9 mouse cellular contexts compared by ENCODE assay signal in the genomic region with DNA sequence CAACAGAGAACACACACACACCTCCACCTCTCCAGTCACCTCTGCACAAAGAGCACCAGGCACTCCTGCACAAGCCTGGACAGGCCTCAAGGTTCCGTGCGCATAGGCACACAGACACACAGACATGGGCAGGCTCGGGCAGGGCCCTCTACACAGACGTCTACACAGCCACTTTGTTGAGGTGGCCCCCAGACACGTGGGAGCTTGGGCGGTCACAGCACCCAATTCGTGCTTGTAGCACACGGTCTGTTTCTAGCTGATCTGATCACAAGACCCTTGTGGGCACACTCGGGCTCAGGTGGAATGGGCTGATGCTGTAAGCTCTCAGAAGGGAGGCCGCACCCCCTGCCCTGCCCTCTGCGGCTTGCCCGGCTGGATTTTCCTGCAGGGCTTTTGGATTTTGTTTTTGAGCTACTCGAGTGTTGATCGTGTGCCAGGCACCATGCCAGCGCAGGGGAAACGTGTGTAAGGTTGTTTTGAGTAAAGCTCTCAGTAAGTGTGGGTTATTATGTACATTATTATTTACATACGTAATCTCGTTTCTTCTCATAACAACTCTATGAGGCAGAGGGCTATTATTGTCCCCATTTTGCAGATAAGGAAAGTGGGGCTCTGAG. TPM values are rescaled to one million over a fixed set of nuclear protein-coding genes. Genes with fewer than 3 reads are reported as not detected.
DNase-seq lines count a peak whose midpoint lies in the region; ATAC-seq lines count a peak whose summit lies in the region.
"Had no signal": no experiment of that assay in that cellular context is flagged by ENCODE, and none has a peak within 500 bp of the region (broad histone marks: within the 10 kb centered on the region; RNA-seq: fewer than 3 reads in every experiment).

No protein-coding gene starts in this region.

- DNase-seq in heart, postnatal 36 days: no peak
- DNase-seq in embryonic facial prominence, embryonic 11.5 days (ENCODE audit: low spot score): no peak
- peak; percentile 79 for DNase-seq in lung, postnatal 25 days (ENCODE audit: low spot score)
- no peak for DNase-seq in adrenal gland, postnatal 36 days
- DNase-seq in testis, postnatal 14 days (ENCODE audit: low spot score): no peak

- H3K36me3 ChIP-seq in heart, embryonic 14.5 days (ENCODE audit: control insufficient read depth, insufficient read depth, low read length): peaks cover 3% of the 10 kb centered on the region; the same call in 1 of the 2 replicates
- H3K36me3 ChIP-seq in embryonic facial prominence, embryonic 11.5 days (replicated peaks; ENCODE audit: control insufficient read depth, insufficient read depth, low read depth, low read length): no peaks in the 10 kb centered on the region
- H3K36me3 ChIP-seq in kidney, embryonic 16.5 days (ENCODE audit: insufficient read depth, low read length): peaks cover 2% of the 10 kb centered on the region; the same call in 1 of the 2 replicates

- no peaks in the 10 kb centered on the region for H3K9me3 ChIP-seq in heart, embryonic 14.5 days (ENCODE audit: control insufficient read depth, low read length)
- no peaks in the 10 kb centered on the region for H3K9me3 ChIP-seq in embryonic facial prominence, embryonic 11.5 days (replicated peaks; ENCODE audit: control insufficient read depth, low read length)
- H3K9me3 ChIP-seq in kidney, embryonic 16.5 days (ENCODE audit: low read length): no peaks in the 10 kb centered on the region

- no peak overlapping the region for H3K4me3 ChIP-seq in heart, embryonic 14.5 days (ENCODE audit: control insufficient read depth in 1 of 2, insufficient read depth in 1 of 2, low read depth in 1 of 2, low read length in 2 of 2)
- no peak overlapping the region for H3K4me3 ChIP-seq in embryonic facial prominence, embryonic 11.5 days (ENCODE audit: low read depth, low read length)
- no peak overlapping the region for H3K4me3 ChIP-seq in kidney, embryonic 16.5 days (ENCODE audit: low read length)

- peak overlapping the region; percentile 55 for H3K9ac ChIP-seq in heart, embryonic 14.5 days (ENCODE audit: low read length)
- H3K9ac ChIP-seq in embryonic facial prominence, embryonic 11.5 days (replicated peaks; ENCODE audit: low read length): no peak overlapping the region
- H3K9ac ChIP-seq in kidney, embryonic 16.5 days (replicated peaks; ENCODE audit: low read length): no peak overlapping the region

- WGBS in heart, embryonic 14.5 days: 48% methylated on average over 18 of the region's 18 CpGs
- WGBS in embryonic facial prominence, embryonic 11.5 days: 84% methylated on average over 18 of the region's 18 CpGs
- WGBS in kidney, embryonic 16.5 days: 77% methylated on average over 18 of the region's 18 CpGs

- H3K4me1 ChIP-seq in heart, embryonic 14.5 days (ENCODE audit: control insufficient read depth in 2 of 2, insufficient read depth in 2 of 2, low read length in 2 of 2): peaks cover 50 to 54% of the 10 kb centered on the region in 2 experiments
- H3K4me1 ChIP-seq in embryonic facial prominence, embryonic 11.5 days (ENCODE audit: control insufficient read depth, insufficient read depth, low read length): no peaks in the 10 kb centered on the region
- peaks cover 60% of the 10 kb centered on the region for H3K4me1 ChIP-seq in kidney, embryonic 16.5 days (ENCODE audit: insufficient read depth, low read length)

- intact Hi-C loops in heart, postnatal 36 days (cut with DNase I): no loop called here

- peak overlapping the region; percentile 63 to 85 for H3K27ac ChIP-seq in heart, embryonic 14.5 days (replicated peaks in 1 of 2; ENCODE audit: control insufficient read depth in 1 of 2, insufficient read depth in 1 of 2, low read depth in 2 of 2, low read length in 2 of 2)
- no peak overlapping the region for H3K27ac ChIP-seq in embryonic facial prominence, embryonic 11.5 days (replicated peaks; ENCODE audit: low read depth, low read length)
- peak overlapping the region; percentile 26; the same call in 1 of the 2 replicates for H3K27ac ChIP-seq in kidney, embryonic 16.5 days (ENCODE audit: low read length)

- peak; percentile 15; the same call in 1 of the 2 replicates for ATAC-seq in heart, embryonic 14.5 days (ENCODE audit: insufficient number of reproducible peaks, insufficient read depth, low FRiP score, low read depth)
- ATAC-seq in embryonic facial prominence, embryonic 11.5 days (replicated peaks; ENCODE audit: insufficient number of reproducible peaks, low FRiP score, low TSS enrichment, low read depth): peak; percentile 70; the same call in 1 of the 2 replicates
- 0 out of 2 replicates have a peak, but pooled peaks have one; percentile 5 for ATAC-seq in kidney, embryonic 16.5 days (ENCODE audit: low FRiP score, low TSS enrichment)
- ATAC-seq in monocyte, adult 5-6 weeks (replicated peaks; ENCODE audit: insufficient number of reproducible peaks, low FRiP score, low TSS enrichment, poor library complexity, severe bottlenecking): no peak

- no peaks in the 10 kb centered on the region for H3K27me3 ChIP-seq in heart, embryonic 14.5 days (ENCODE audit: control insufficient read depth, insufficient read depth, low read length)
- no peaks in the 10 kb centered on the region for H3K27me3 ChIP-seq in embryonic facial prominence, embryonic 11.5 days (ENCODE audit: control insufficient read depth, insufficient read depth, low read length)
- H3K27me3 ChIP-seq in kidney, embryonic 16.5 days (ENCODE audit: insufficient read depth, low read length): no peaks in the 10 kb centered on the region

- H3K4me2 ChIP-seq in heart, embryonic 14.5 days (ENCODE audit: low read length): peak overlapping the region; percentile 36
- H3K4me2 ChIP-seq in embryonic facial prominence, embryonic 11.5 days (ENCODE audit: low read depth, low read length): no peak overlapping the region
- H3K4me2 ChIP-seq in kidney, embryonic 16.5 days (replicated peaks; ENCODE audit: low read depth, low read length): no peak overlapping the region

RNA-seq across cellular contexts. Expression of gene Sema4b, which starts 21.5 kb away (rescaled TPM):
- 11.8 and 12.4 TPM in 2 replicates for polyA plus RNA-seq in heart, embryonic 14.5 days (2014; fragmentation: Nextera tagmentation; extraction: Ambion mirVana)
- 10 to 100 TPM; 12.1 to 12.4 TPM for total RNA-seq in heart, postnatal 36 days (2021)
- polyA plus RNA-seq in embryonic facial prominence, embryonic 11.5 days (2014; fragmentation: Nextera tagmentation; extraction: Ambion mirVana): 6.9 and 7.7 TPM in 2 replicates
- polyA plus RNA-seq in kidney, embryonic 16.5 days (2015; fragmentation: Nextera tagmentation; extraction: Ambion mirVana): 17.7 and 23.7 TPM in 2 replicates
- 7.4 to 9.3 TPM (median 9.1 TPM) in 3 replicates for total RNA-seq in monocyte, adult 5-6 weeks (2017)
- 10 to 100 TPM; 47.3 to 57.2 TPM for total RNA-seq in adrenal gland, postnatal 36 days (2021)

RNA-seq across cellular contexts. Expression of gene Cib1, which starts 24.5 kb away (rescaled TPM):
- 56.1 and 57.6 TPM in 2 replicates for polyA plus RNA-seq in heart, embryonic 14.5 days (2014; fragmentation: Nextera tagmentation; extraction: Ambion mirVana)
- 10 to 100 TPM; 15.6 to 16.3 TPM for total RNA-seq in heart, postnatal 36 days (2021)
- 53.7 and 59.5 TPM in 2 replicates for polyA plus RNA-seq in embryonic facial prominence, embryonic 11.5 days (2014; fragmentation: Nextera tagmentation; extraction: Ambion mirVana)
- polyA plus RNA-seq in kidney, embryonic 16.5 days (2015; fragmentation: Nextera tagmentation; extraction: Ambion mirVana): 131 and 144 TPM in 2 replicates
- 37.5 to 51.3 TPM (median 45.7 TPM) in 3 replicates for total RNA-seq in monocyte, adult 5-6 weeks (2017)
- 10 to 100 TPM; 65.1 to 70.1 TPM for total RNA-seq in adrenal gland, postnatal 36 days (2021)

RNA-seq across cellular contexts. Expression of gene Gdpgp1, which starts 24.5 kb away (rescaled TPM):
- 3.3 and 3.6 TPM in 2 replicates for polyA plus RNA-seq in heart, embryonic 14.5 days (2014; fragmentation: Nextera tagmentation; extraction: Ambion mirVana)
- 1 to 10 TPM; 1.5 to 1.8 TPM for total RNA-seq in heart, postnatal 36 days (2021)
- 2.2 and 3.9 TPM in 2 replicates for polyA plus RNA-seq in embryonic facial prominence, embryonic 11.5 days (2014; fragmentation: Nextera tagmentation; extraction: Ambion mirVana)
- polyA plus RNA-seq in kidney, embryonic 16.5 days (2015; fragmentation: Nextera tagmentation; extraction: Ambion mirVana): 3.5 and 4.0 TPM in 2 replicates
- total RNA-seq in monocyte, adult 5-6 weeks (2017): 0.86 to 3.5 TPM (median 2.2 TPM) in 3 replicates
- 1 to 10 TPM; 3.8 to 3.9 TPM for total RNA-seq in adrenal gland, postnatal 36 days (2021)

RNA-seq across cellular contexts. Expression of gene Ttll13, which starts 38.0 kb away (rescaled TPM):
- polyA plus RNA-seq in heart, embryonic 14.5 days (2014; fragmentation: Nextera tagmentation; extraction: Ambion mirVana): 0.62 and 1.6 TPM in 2 replicates
- total RNA-seq in heart, postnatal 36 days (2021): under 1 TPM; 0.14 to 0.53 TPM
- polyA plus RNA-seq in embryonic facial prominence, embryonic 11.5 days (2014; fragmentation: Nextera tagmentation; extraction: Ambion mirVana): 0.13 and 0.35 TPM in 2 replicates
- polyA plus RNA-seq in kidney, embryonic 16.5 days (2015; fragmentation: Nextera tagmentation; extraction: Ambion mirVana): 0.87 and 1.4 TPM in 2 replicates
- total RNA-seq in monocyte, adult 5-6 weeks (2017): 3.0 TPM in 1 of 3 replicates, not detected in the others
- under 1 TPM; 0.59 to 0.83 TPM for total RNA-seq in adrenal gland, postnatal 36 days (2021)
- total RNA-seq: megakaryocyte progenitor cell, adult 5-6 weeks had no signal

RNA-seq across cellular contexts. Expression of gene Ngrn, which starts 52.9 kb away (rescaled TPM):
- 41.8 and 42.8 TPM in 2 replicates for polyA plus RNA-seq in heart, embryonic 14.5 days (2014; fragmentation: Nextera tagmentation; extraction: Ambion mirVana)
- 10 to 100 TPM; 26.7 to 29.0 TPM for total RNA-seq in heart, postnatal 36 days (2021)
- 50.2 and 53.4 TPM in 2 replicates for polyA plus RNA-seq in embryonic facial prominence, embryonic 11.5 days (2014; fragmentation: Nextera tagmentation; extraction: Ambion mirVana)
- polyA plus RNA-seq in kidney, embryonic 16.5 days (2015; fragmentation: Nextera tagmentation; extraction: Ambion mirVana): 51.7 and 51.9 TPM in 2 replicates
- total RNA-seq in monocyte, adult 5-6 weeks (2017): 22.5 to 35.4 TPM (median 27.3 TPM) in 3 replicates
- total RNA-seq in adrenal gland, postnatal 36 days (2021): 10 to 100 TPM; 43.1 to 58.6 TPM
